Mouse (Mus musculus) adrenal gland (tissue): ENCODE results near the gene Rufy4.
"Not testable (repeated sequence)": the region's sequence is repeated elsewhere in the genome, so short reads cannot be mapped to it uniquely, and the experiment has no call there.

Experiments used
- intact Hi-C: fragments of 180-260 bp; cut with DNase I; formaldehyde crosslinking; loops from one replicate; pipeline ENCODE4 v1.15.1; 2025

Rufy4 gene

DNA sequence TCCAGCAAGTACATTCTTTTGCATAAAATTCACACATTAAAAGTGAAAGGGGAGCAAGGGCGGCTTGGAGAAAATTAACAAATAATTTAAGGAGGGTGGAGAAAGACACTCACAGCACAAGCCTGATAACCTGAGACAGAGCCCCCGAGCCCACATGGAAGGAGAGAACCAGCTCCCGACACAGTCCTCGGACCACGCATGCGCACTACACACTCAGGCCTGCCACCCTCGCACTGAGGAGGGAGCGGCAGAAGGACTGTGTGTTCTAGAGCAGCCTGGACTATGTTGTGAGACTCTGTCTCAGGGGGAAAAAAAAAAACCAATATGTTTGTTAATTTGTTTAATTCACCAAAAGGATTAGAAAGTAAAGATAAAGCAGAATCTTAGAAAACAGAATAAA is 16.4 kb downstream of the Rufy4 start:
- intact Hi-C loops: no loop called here

DNA sequence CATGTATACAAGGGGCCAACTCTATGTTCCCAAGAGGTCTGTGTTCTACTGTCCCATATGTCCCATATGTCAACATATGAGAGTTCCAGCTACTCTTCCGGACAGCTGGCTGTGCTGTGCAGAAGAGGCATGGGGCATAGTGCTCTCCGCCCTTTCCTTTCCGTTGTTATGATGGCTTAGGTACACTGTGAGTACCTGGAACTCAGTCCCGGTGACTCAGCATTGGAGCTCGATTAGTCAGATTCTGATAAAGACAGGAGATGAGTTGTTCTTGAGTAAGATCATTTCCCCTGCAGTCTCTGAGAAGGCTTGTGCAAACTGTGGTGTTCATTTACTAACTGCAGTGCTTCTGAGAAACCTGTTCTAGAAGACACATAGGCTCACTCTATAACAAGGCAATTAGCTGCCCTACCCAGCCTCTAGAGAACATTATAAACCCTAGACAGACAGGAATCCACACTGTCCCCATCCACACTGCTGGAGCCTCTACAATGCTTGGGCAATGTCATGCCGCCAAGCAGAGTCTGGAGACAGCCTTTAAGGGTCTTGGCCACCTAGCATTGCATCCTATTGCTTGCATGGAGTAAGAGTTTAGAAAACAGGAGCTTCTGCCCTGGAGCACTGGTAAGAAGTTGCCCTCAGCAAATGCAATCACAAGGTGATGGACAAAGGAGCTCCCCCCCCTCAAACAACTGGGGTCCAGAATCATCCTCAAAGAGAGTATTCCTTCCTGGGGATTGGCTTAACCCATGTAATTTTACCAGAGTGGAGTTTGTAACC is 24.0 kb downstream of the Rufy4 start:
- intact Hi-C loops: no loop called here

DNA sequence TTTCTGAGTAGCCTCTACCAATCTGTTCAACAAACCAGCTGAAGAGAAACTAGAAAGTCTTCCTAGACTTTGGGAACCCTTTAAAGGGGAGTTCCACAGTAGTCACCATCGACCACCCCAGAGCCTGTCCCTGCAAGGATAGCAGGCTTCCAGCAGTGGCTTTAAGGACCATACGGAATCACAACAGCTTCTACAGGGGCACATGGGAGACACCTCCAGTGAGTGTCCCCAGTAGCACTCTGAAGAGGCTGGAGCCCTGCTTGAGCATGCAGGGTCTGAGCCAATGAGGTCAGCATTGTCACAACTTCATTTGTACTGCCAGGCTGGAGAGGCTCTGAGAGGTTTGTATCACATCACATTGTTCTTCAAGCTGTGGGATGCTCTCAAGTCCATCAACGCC is 24.8 kb downstream of the Rufy4 start:
- intact Hi-C loops: no loop called here

DNA sequence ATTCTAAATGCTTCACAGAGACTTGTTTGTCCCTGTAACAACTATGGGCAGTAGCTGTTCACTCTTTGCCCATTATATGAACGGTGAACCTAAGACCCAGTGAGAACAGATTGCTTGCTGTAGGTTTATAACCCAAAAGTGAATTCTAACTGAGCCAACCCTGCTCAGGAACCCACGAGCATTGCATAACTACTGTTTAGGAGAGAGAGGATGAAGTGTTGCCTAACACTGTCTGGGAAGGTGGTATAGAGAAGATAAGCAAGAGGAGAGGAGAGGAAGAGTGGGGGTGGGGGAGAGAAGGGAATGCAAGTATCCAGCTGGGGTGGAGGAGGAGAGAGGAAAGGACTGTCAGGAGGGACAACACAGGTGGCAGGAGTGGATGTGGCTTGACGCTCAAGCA is 25.8 kb downstream of the Rufy4 start:
- intact Hi-C loops: no loop called here

DNA sequence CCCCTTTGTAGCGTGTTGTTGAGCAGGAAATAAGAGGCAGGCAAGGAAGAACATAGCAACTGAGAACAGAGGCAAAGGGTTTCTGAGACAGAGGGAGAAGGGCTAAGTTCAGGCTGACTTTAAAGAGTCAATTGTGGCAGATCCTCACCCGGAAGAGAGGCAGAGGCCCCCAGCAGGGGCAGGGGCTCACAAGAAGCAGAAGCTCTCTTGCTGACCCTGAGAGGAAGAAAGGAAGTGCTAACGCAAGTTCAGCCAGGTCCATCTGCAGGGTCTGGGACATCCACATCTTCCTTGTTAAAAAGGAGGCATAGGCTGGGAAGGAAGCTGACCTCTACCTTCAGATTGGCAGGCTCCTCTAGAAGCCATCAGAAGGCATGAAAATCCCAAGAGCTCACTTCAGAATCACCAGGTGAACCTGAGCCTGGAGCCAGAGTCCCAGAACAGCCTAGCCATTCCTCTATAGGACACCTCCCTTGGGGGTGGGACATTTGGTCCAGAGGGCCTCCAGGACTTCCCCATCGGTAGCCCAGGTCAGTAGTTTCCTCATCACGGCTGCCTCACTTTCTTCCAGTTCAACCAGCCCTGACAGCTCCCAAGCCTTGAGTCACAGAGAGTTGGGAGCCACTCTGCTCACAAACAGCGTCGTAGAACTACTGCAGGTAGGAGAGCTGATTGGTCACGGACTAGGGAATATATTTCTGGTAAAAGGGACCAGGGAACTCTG is 28.3 kb downstream of the Rufy4 start, which contains the start of gene Cxcr2:
Gene Cxcr2 (plus strand): TSS at position 529 of the 724 bp plus-strand sequence.
- intact Hi-C loops: no loop called here

DNA sequence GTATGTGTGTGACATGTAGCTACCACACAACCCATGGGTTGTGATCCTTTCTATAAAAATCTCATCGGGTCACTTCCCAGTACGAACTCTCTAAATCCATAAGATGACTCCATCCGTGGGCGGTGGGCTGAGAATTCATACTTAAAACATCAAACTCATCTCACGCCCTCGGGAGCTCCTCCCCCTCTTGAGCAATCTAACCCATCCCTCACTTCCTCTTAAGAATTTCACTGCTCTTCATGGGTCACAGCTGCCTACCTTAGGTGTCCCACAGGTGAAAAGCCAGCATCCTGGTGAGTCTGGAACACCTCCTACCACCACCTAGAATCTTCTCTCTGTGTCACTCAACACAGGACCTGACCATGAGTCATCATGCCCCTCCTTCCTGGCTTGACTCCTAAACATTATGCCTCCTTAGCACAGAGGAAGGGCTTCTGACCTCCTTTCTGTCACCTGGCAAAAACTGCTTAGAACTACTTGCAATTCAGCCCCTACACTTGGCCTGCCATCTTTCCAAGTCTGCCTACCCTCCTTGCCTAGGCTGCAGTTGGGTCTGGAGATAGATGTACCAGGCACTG is 30.2 kb downstream of the Rufy4 start:
- intact Hi-C loops: no loop called here

DNA sequence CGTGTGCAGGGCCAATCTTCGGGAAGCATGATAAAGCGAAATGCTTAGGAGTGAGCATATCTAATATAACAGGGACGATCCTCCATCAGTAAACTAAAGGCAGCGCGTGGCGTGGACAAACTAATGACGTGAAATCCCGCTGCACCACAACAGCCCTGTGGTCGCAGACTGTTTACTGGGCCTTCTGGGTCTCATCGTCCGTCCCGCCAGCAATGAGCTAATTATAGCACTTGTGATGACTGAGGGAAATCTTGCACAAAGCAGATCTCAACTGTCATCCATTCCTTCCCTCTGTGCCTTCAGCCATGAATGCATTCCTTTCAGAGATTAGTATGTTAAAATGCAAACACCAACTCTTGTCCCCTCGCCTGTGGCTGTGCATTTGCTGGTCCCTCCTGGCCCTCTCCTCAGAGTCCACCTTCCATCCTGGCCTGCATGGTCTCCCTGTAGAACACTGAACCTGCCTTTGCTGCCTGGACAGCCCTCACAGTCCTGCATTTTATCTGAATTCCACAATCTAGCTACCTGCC is 31.1 kb downstream of the Rufy4 start:
- intact Hi-C loops: no loop called here

DNA sequence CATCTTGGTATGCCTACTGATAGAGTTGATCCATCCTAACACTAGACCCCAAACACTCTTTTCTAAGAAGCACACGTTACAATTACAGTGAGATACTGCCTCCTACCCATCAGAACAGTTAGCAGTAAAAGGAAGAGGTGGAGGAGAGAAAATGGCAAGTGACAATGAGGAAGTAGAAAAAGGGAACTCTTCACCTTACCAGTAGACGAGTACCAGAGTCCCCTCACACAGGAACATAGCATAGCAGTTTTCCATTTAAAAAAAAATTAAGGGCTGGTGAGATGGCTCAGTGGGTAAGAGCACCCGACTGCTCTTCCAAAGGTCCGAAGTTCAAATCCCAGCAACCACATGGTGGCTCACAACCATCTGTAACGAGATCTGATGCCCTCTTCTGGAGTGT is 34.3 kb downstream of the Rufy4 start:
- intact Hi-C loops: not testable (repeated sequence)

DNA sequence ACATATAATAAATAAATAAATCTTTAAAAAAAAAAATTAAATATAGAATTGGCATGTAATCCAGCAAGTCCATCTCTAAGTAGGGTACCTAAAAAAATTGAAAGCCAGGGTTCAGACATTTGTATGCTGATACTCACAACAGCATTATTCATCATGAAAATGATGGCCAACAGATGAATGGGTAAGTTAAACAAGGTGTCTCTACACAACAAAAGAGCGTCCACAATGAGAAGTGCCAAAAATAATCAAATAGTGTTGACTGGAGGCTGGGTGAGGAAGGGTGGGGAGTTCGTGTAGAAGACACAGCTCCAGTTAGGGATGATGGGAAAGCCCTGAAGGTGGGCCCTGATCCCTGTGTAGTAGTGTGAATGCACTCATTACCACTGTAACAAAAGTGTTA is 34.7 kb downstream of the Rufy4 start:
- intact Hi-C loops: no loop called here

DNA sequence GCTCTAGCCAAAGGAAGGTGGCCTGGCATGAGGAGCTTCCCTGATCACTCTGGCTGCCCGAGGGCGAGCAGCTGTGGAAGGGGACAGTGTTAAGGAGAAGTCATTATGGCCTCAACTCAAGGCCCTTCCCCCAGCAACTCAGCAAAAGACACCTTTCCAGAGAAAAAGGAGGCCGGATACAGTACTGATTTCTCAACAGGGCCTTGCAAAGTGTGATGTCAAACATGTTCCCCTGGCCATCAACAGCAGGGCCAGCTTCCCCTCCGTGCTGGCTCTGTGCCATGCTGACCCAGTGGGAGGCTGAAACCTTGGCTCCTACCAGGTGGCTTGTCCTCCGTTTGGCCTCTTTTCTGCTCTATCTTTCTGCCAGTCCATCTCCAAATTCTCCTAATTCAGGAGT is 41.8 kb downstream of the Rufy4 start:
- intact Hi-C loops: no loop called here

DNA sequence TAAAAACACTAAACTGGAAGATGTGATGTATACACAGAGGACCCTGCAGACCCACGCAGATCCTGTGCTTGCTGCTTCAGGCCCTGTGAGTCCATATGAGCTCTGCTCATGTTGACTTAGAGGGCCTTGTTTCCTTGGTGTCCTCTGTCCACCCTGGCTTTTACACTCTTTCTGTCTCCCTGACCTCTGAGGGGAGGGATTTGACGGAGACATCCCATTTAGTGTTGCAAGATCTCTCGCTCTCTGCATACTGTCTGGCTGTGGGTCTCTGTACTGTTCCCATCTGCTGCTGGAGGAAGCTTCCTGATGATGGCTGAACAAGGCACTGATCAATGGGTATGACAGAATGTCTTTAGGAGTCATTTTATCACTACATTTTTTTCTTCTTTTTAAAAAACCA is 44.4 kb downstream of the Rufy4 start:
- intact Hi-C loops: no loop called here

DNA sequence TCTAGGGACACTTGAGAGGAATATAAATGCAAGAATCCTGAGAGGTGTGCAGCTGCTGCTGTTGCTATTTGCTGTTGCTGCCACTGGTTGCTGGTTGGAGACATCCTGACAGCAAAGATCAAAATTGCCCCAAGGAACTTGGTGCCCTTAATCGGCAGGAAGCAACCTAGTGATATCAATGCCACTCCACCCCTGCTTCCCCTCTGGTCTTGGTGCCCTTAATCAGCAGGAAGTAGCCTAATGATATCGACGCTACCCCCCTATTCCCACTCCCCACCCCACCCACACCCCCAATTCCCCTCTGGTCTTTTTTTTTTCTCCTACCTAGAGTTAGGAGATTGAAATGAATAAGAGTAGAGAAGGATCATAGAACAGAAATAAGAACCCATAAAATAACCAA is 47.4 kb downstream of the Rufy4 start:
- intact Hi-C loops: no loop called here

DNA sequence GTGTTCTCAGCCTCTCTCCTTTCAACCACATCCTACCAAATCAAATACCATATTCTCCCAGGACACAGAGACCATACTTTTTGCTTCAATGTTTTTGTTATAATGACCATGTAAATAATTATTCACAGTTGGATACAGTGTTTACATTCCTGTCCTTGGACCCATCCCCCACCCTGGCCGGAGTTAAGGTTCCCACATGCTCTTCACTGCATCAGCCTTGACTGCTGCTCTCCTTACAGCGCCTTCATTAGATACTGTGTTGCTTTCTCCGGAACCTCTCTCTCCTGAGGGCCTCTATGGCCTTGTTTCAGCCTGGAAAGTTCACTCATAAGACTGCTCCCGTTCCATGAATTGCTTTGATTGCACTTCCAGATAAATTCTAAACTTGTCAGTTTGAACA is 50.4 kb downstream of the Rufy4 start:
- intact Hi-C loops: no loop called here

DNA sequence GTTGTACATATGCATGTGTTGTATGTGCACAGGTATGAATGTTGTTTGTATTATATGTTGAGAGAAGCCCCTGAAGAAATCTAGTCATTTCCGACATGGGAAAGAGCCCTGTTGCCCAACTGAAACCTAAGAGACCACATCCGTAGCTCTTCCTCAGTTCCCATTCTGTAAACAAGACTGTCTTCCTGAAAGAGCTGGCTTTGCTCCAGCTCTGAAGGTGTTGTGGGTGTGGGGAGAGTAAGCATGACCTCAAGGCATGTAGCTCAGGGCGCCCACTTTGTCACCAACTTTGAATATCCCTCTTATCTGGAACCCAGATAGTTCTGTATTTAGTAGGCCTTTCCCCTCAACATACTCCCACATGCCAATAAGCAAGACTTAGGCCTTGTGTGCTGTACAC is 53.3 kb downstream of the Rufy4 start:
- intact Hi-C loops: no loop called here

DNA sequence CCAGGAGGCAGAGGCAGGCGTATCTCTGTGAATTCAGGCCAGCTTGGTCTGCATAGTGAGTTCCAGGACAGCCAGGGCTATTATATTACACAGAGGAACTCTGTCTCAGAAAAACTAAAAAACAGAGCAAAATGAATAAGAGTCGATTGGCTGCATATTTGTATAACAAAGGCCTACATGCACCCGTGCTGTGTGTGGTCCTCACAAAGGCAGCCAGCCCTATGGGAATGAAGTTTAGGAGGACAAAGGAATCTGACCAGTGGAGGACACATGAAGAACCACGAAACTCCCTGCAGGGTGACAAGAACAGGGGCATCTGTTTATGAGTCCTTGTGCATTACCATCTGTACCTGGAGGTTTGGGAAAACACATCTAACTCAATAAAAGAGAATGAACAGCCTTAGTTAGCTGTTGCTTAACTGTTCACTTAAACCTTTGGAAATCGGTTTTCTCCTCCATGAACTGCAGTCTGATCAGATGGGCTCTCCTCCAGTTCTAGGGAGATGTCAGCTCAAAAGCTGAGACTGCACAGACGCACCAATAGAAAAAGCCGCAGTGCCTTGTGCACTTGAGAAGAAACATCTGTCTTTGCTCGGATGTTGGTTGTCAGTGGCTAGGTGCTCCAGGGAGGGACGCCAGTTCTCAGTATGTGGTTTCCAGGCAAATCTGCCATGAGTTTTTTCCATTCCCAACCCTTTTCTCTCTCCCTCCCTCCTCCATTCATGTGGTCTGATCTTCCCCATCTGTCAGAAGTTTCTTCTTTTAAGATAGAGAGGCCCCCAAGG is 54.5 kb downstream of the Rufy4 start:
- intact Hi-C loops: no loop called here

DNA sequence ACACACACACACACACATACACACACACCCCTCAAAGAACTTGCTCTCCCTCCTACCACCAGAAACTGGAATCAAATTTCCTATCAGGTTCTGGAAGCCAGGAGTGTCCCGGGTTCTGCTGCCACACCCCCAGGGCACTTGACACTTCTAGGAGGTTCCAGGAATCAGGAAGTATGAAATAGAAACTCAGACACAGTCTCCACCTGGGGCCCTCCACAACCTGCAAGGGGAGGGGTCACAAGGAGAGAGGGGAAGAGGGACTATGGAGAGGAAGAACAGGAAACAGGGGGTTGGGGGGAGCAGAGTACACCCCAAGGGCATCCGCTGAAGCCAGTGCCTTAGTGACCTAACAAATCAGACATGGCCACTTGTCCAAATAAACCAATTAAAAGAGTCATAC is 56.1 kb downstream of the Rufy4 start:
- intact Hi-C loops: no loop called here

DNA sequence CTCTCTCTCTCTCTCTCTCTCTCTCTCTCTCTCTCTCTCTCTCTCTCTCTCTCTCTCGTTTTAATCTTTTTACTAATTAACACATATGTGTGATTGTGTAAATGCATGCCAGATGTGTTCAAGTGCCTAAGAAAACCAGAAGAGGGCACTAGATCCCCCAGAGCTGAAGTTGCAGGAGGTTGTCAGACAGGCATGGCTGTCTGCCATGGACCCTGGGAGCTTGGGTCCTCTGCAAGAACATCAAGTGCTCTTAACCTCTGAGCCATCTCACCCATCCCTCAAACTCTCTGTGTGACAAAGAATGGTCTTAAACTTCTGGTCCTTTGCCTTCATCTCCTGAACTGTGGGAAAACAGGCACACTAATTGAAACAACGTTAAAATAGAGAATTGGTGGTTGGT is 57.7 kb downstream of the Rufy4 start:
- intact Hi-C loops: no loop called here

DNA sequence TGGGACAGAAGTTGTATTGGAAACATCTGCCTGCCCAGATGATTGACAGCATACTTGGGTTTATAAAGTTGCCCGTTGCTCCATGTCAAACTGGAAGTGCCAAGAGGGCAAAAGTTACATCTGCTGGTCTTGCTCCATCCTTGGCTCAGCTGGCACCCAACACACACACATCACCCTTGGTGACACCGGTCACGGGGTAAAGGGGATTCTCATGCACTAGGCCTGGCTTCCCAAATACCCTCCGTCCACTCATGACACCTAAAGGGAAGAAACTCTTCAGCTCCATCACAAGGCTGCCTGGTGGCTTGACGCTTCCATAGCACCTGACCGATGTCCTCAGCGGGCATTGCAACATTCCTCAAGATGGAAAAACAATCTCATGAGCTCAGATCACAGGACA is 65.1 kb downstream of the Rufy4 start:
- intact Hi-C loops: no loop called here

DNA sequence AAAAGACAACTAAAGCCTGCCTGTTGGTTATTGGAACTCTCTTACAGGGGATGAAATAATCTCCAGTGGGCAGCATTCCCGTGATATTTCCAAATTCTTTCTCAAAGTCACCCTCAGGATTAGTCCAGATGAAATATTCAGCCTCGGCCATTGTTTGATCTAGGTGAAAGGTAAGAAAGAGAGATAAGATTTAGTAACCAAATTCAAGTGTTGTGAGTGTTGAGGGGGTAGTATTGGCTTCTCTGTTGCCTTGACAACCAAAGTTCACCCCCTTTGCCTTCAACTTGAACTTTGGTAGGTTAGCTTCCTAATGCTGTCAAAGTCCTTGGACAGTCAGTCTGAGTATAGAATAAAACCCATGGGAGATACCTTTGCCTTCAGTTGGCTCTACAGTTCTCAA is 67.4 kb downstream of the Rufy4 start:
- intact Hi-C loops: no loop called here

DNA sequence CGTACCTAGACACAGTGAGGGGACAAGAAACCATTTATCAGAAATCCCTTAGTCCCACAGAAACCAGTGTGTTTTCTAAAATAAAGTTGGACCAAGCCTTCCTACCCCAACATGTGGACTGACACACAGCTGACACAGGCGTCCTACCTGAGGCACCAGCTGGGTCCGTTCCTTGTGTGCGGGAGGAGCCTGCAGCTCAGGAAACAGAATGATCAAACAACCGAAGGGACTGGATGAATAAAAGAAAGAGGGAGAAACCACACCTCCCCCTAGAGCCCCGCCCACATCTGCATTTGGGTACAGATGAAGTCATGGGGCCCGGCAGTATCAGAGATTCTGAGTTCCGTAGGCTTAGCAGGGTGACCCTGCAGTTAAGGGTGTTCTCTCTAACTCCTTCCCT is 69.1 kb downstream of the Rufy4 start, which contains the start of gene Cxcr1:
Gene Cxcr1 (minus strand): TSS at position 187 of the 400 bp plus-strand sequence.
- intact Hi-C loops: no loop called here

DNA sequence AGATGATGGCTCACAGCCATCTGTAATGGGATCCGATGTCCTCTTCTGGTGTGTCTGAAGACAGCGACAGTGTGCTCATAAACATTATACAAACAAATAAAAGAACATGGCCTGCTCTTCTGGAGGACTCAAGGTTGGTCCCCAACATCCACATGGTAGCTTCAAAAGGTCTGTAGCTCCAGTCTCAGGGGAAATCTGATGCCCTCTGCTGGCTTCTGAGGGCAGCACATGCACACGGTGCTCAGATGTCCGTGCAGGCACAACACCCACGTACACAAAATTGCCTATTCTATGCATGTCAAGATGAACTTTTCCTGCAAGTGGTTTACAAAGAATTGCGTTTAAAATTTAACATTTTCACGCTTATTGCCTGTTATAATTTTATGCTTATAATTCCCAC is 70.6 kb downstream of the Rufy4 start:
- intact Hi-C loops: loop anchor here (5.0 kb wide), 1 partner anchor 294 kb away; no protein-coding TSS in a partner anchor
